Mouse (Mus musculus) hindlimb bud, embryonic 11.5 days (tissue): ENCODE results near the gene Ptprb.

Experiments used
- DNase-seq: peaks from one replicate; pipeline ENCODE4 v3.0.0-alpha.2; 2012; ENCODE audit warnings: low read depth, low spot score; ENCODE audit errors: extremely low spot score

Gene Ptprb

GRCm38 (mm10) chr10:116275280-116275679 lies at the start of gene Ptprb:
Gene Ptprb (plus strand): TSS chr10:116275523.
- DNase-seq: no peak

- no peak for DNase-seq
Observed at GRCm38 (mm10) chr10:116235299-116235698, 40.0 kb upstream of the Ptprb start.

- DNase-seq: no peak
Observed at GRCm38 (mm10) chr10:116242200-116242599, 33.1 kb upstream of the Ptprb start.

- no peak for DNase-seq
Observed at GRCm38 (mm10) chr10:116243373-116243772, 31.9 kb upstream of the Ptprb start.

- no peak for DNase-seq
Observed at GRCm38 (mm10) chr10:116245632-116246031, 29.7 kb upstream of the Ptprb start.

GRCm38 (mm10) chr10:116252668-116253067 lies 22.7 kb upstream of the Ptprb start:
- no peak for DNase-seq

- DNase-seq: no peak
Observed at GRCm38 (mm10) chr10:116253972-116254371, 21.4 kb upstream of the Ptprb start.

- no peak for DNase-seq
Observed at GRCm38 (mm10) chr10:116259298-116259697, 16.0 kb upstream of the Ptprb start.

GRCm38 (mm10) chr10:116260658-116261433 lies 14.5 kb upstream of the Ptprb start:
- DNase-seq: no peak

GRCm38 (mm10) chr10:116261559-116261958 lies 13.8 kb upstream of the Ptprb start:
- no peak for DNase-seq

- no peak for DNase-seq
Observed at GRCm38 (mm10) chr10:116264521-116264920, 10.8 kb upstream of the Ptprb start.

GRCm38 (mm10) chr10:116266561-116267433 lies 8.5 kb upstream of the Ptprb start:
- no peak for DNase-seq

- no peak for DNase-seq
Observed at GRCm38 (mm10) chr10:116267434-116267822, 7.9 kb upstream of the Ptprb start.

GRCm38 (mm10) chr10:116268343-116268742 lies 7.0 kb upstream of the Ptprb start:
- no peak for DNase-seq

GRCm38 (mm10) chr10:116270646-116271469 lies 4.5 kb upstream of the Ptprb start:
- DNase-seq: no peak

- no peak for DNase-seq
Observed at GRCm38 (mm10) chr10:116271470-116271915, 3.8 kb upstream of the Ptprb start.

- DNase-seq: no peak
Observed at GRCm38 (mm10) chr10:116272156-116272555, 3.2 kb upstream of the Ptprb start.

GRCm38 (mm10) chr10:116286697-116287344 lies 11.5 kb downstream of the Ptprb start:
- DNase-seq: no peak

GRCm38 (mm10) chr10:116288130-116288529 lies 12.8 kb downstream of the Ptprb start:
- no peak for DNase-seq

- DNase-seq: no peak
Observed at GRCm38 (mm10) chr10:116290483-116290882, 15.2 kb downstream of the Ptprb start.
